ENCODE assay signal across 8 mouse cellular contexts in genomic region chr8:123042974-123043625, GRCm38 (mm10). TPM values are rescaled to one million over a fixed set of nuclear protein-coding genes. Genes with fewer than 3 reads are reported as not detected.
A peak's percentile ranks its signal among the peaks of the same experiment; 100 is the strongest.
DNase-seq lines count a peak whose midpoint lies in the region; ATAC-seq lines count a peak whose summit lies in the region.

No protein-coding gene starts in this region.

- no peak for DNase-seq in kidney, adult 8-10 months
- DNase-seq in adipocyte (ENCODE audit: low spot score), result peak; percentile 56
- no peak for DNase-seq in urinary bladder, postnatal 36 days (ENCODE audit: low spot score in 2 of 2)
- DNase-seq in cerebellum, adult 9-10 months, result no peak
- no peak for DNase-seq in adrenal gland, adult (ENCODE audit: inconsistent age in 2 of 2, low spot score in 1 of 2)

- peaks cover 27% of the 10 kb centered on the region for H3K4me1 ChIP-seq in kidney, embryonic 14.5 days (ENCODE audit: control insufficient read depth, insufficient read depth, low read length)
- H3K4me1 ChIP-seq in hindbrain, embryonic 13.5 days (replicated peaks), result peaks cover 42% of the 10 kb centered on the region
- peaks cover 41% of the 10 kb centered on the region for H3K4me1 ChIP-seq in midbrain, embryonic 15.5 days

- H3K36me3 ChIP-seq in kidney, embryonic 14.5 days (ENCODE audit: control insufficient read depth, insufficient read depth, low read length), result no peaks in the 10 kb centered on the region
- no peaks in the 10 kb centered on the region; the same call in 1 of the 2 replicates for H3K36me3 ChIP-seq in hindbrain, embryonic 13.5 days
- no peaks in the 10 kb centered on the region; the same call in 1 of the 2 replicates for H3K36me3 ChIP-seq in midbrain, embryonic 15.5 days (replicated peaks)

- peak overlapping the region; percentile 57 for H3K4me3 ChIP-seq in kidney, embryonic 14.5 days (ENCODE audit: low read length)
- H3K4me3 ChIP-seq in hindbrain, embryonic 13.5 days, result peak overlapping the region; percentile 100
- H3K4me3 ChIP-seq in midbrain, embryonic 15.5 days, result peak overlapping the region; percentile 93

- H3K27me3 ChIP-seq in kidney, embryonic 14.5 days (ENCODE audit: control insufficient read depth, insufficient read depth, low read length), result no peaks in the 10 kb centered on the region
- no peaks in the 10 kb centered on the region for H3K27me3 ChIP-seq in hindbrain, embryonic 13.5 days
- no peaks in the 10 kb centered on the region for H3K27me3 ChIP-seq in midbrain, embryonic 15.5 days (replicated peaks)

- ATAC-seq in kidney, embryonic 14.5 days (ENCODE audit: low FRiP score, low TSS enrichment), result no peak
- ATAC-seq in hindbrain, embryonic 13.5 days (ENCODE audit: low FRiP score), result no peak
- no peak for ATAC-seq in midbrain, embryonic 15.5 days (replicated peaks)

- H3K9ac ChIP-seq in kidney, embryonic 14.5 days (ENCODE audit: low read depth, low read length), result peak overlapping the region; percentile 66
- peak overlapping the region; percentile 83 for H3K9ac ChIP-seq in hindbrain, embryonic 13.5 days
- peak overlapping the region; percentile 89 for H3K9ac ChIP-seq in midbrain, embryonic 15.5 days

- peak overlapping the region; percentile 65 for H3K4me2 ChIP-seq in kidney, embryonic 14.5 days (replicated peaks; ENCODE audit: low read depth, low read length)
- peak overlapping the region; percentile 77 for H3K4me2 ChIP-seq in hindbrain, embryonic 13.5 days
- peak overlapping the region; percentile 66 for H3K4me2 ChIP-seq in midbrain, embryonic 15.5 days

- peak overlapping the region; percentile 92 for H3K27ac ChIP-seq in kidney, embryonic 14.5 days (ENCODE audit: low read depth, low read length)
- peak overlapping the region; percentile 97 for H3K27ac ChIP-seq in hindbrain, embryonic 13.5 days
- H3K27ac ChIP-seq in midbrain, embryonic 15.5 days, result peak overlapping the region; percentile 95

- no peaks in the 10 kb centered on the region for H3K9me3 ChIP-seq in kidney, embryonic 14.5 days (ENCODE audit: control insufficient read depth, low read length)
- H3K9me3 ChIP-seq in hindbrain, embryonic 13.5 days, result no peaks in the 10 kb centered on the region
- no peaks in the 10 kb centered on the region for H3K9me3 ChIP-seq in midbrain, embryonic 15.5 days

- WGBS in kidney, embryonic 14.5 days, result 16% methylated on average over 22 of the region's 22 CpGs
- 22% methylated on average over 22 of the region's 22 CpGs for WGBS in hindbrain, embryonic 13.5 days
- WGBS in midbrain, embryonic 15.5 days, result 24% methylated on average over 22 of the region's 22 CpGs

RNA-seq across cellular contexts. Expression of gene Ankrd11, which starts 1.0 kb away (rescaled TPM):
- 44.3 and 55.5 TPM in 2 replicates for polyA plus RNA-seq in kidney, embryonic 14.5 days (2014; fragmentation: Nextera tagmentation; extraction: Ambion mirVana)
- polyA plus RNA-seq in hindbrain, embryonic 13.5 days (2015; fragmentation: Nextera tagmentation; extraction: Ambion mirVana), result 29.9 and 30.7 TPM in 2 replicates
- 69.4 and 71.7 TPM in 2 replicates for polyA plus RNA-seq in midbrain, embryonic 15.5 days (2015; fragmentation: Nextera tagmentation; extraction: Ambion mirVana)

RNA-seq across cellular contexts. Expression of gene Spg7, which starts 19.6 kb away (rescaled TPM):
- 45.9 and 51.2 TPM in 2 replicates for polyA plus RNA-seq in kidney, embryonic 14.5 days (2014; fragmentation: Nextera tagmentation; extraction: Ambion mirVana)
- polyA plus RNA-seq in hindbrain, embryonic 13.5 days (2015; fragmentation: Nextera tagmentation; extraction: Ambion mirVana), result 45.9 and 48.7 TPM in 2 replicates
- 48.7 and 49.0 TPM in 2 replicates for polyA plus RNA-seq in midbrain, embryonic 15.5 days (2015; fragmentation: Nextera tagmentation; extraction: Ambion mirVana)

RNA-seq across cellular contexts. Expression of gene Rpl13, which starts 59.0 kb away (rescaled TPM):
- 1,702 and 2,075 TPM in 2 replicates for polyA plus RNA-seq in kidney, embryonic 14.5 days (2014; fragmentation: Nextera tagmentation; extraction: Ambion mirVana)
- polyA plus RNA-seq in hindbrain, embryonic 13.5 days (2015; fragmentation: Nextera tagmentation; extraction: Ambion mirVana), result 766 and 789 TPM in 2 replicates
- 632 and 634 TPM in 2 replicates for polyA plus RNA-seq in midbrain, embryonic 15.5 days (2015; fragmentation: Nextera tagmentation; extraction: Ambion mirVana)
